9 mouse cellular contexts compared by ENCODE assay signal in the genomic region with DNA sequence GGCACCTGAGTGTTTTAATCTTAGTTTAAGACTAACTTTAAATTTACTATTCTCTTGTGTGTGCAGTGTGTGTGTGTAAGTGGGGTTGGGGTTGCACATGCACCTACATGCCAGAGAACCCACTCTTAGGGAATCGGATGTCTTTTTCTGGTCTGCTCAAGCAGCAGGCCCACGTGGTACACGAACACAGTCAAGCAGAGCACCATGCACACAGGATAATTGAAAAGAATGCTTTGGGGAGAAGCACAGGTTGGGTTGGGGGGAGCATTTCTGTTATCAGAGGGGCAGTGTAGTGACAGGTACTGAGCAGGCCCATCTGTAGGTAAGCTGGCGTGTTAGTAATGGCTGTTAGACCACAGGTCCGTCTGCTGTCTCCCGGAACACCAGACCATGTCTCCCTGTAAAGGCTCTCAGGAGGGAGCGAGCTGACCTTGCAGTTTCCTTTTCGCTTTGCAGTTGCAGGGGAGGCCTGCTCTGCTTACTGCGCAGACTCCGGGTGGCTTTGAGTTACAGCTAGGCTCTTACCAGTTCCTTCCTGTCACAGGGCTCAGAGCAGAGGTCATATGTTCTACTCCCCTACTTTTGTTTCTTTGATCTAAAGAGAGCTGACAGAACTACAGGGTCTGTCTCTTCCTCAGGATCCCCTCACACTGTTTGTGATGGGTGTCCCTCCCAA. TPM values are rescaled to one million over a fixed set of nuclear protein-coding genes. Genes with fewer than 3 reads are reported as not detected.
DNase-seq lines count a peak whose midpoint lies in the region; ATAC-seq lines count a peak whose summit lies in the region.
"Had no signal": no experiment of that assay in that cellular context is flagged by ENCODE, and none has a peak within 500 bp of the region (broad histone marks: within the 10 kb centered on the region; RNA-seq: fewer than 3 reads in every experiment).

No protein-coding gene starts in this region.

- 0 out of 2 replicates have a peak overlapping the region, but pooled peaks have one; percentile 13 for H3K4me2 ChIP-seq in liver, embryonic 11.5 days

- peaks cover 9% of the 10 kb centered on the region for H3K4me1 ChIP-seq in liver, embryonic 11.5 days (replicated peaks; ENCODE audit: control insufficient read depth, insufficient read depth, low read length)

- no peaks in the 10 kb centered on the region for H3K27me3 ChIP-seq in liver, embryonic 11.5 days (replicated peaks; ENCODE audit: control insufficient read depth, insufficient read depth, low read length)

- H3K36me3 ChIP-seq in liver, embryonic 11.5 days (ENCODE audit: control insufficient read depth, insufficient read depth, low read length): peaks cover 4% of the 10 kb centered on the region; the same call in 1 of the 2 replicates

- H3K27ac ChIP-seq in liver, embryonic 11.5 days (ENCODE audit: low read depth, low read length): no peak overlapping the region
- H3K27ac ChIP-seq: layer of hippocampus, adult 2 months had no signal

- no peaks in the 10 kb centered on the region for H3K9me3 ChIP-seq in liver, embryonic 11.5 days (ENCODE audit: control insufficient read depth, low read length)

- WGBS in liver, embryonic 11.5 days: 76% methylated on average over 10 of the region's 10 CpGs

- H3K4me3 ChIP-seq in liver, embryonic 11.5 days (ENCODE audit: low read depth, low read length): no peak overlapping the region
- H3K4me3 ChIP-seq: layer of hippocampus, adult 2 months had no signal

- ATAC-seq in liver, embryonic 11.5 days (replicated peaks; ENCODE audit: low FRiP score): peak; percentile 26; the same call in 1 of the 2 replicates

- intact Hi-C loops in heart, postnatal 10 days (cut with DNase I): no loop called here

- peak; percentile 71 for DNase-seq in layer of hippocampus, adult 9-11 months
- no peak for DNase-seq in layer of hippocampus, adult 18-20 months (ENCODE audit: low spot score in 2 of 2)
- DNase-seq in adrenal gland, postnatal 36 days: peak; percentile 75 to 82
- DNase-seq in heart, postnatal 10 days: peak; percentile 44 to 50
- DNase-seq in liver, embryonic 11.5 days (ENCODE audit: low spot score): no peak
- DNase-seq in ovary, postnatal 36 days (ENCODE audit: low spot score): peak; percentile 41
- no peak for DNase-seq in cerebellum, postnatal 36 days
- DNase-seq in right cerebral cortex, adult 18-20 months: no peak

- no peak overlapping the region for H3K9ac ChIP-seq in liver, embryonic 11.5 days (ENCODE audit: low read depth, low read length)

RNA-seq across cellular contexts. Expression of gene Rcor1, which starts 32.5 kb away (rescaled TPM):
- total RNA-seq in layer of hippocampus, adult 18-20 months (2021): 10 to 100 TPM; 16.9 to 17.2 TPM
- 10 to 100 TPM; 44.1 to 67.8 TPM for total RNA-seq in adrenal gland, postnatal 36 days (2021)
- total RNA-seq in heart, postnatal 10 days (2021): 10 to 100 TPM; 25.3 to 27.9 TPM
- polyA plus RNA-seq in liver, embryonic 11.5 days (2014; fragmentation: Nextera tagmentation; extraction: Ambion mirVana): 17.4 and 18.2 TPM in 2 replicates

Comparison
In these comparisons a context has a peak if more than half of its experiments do, and no peak if none do; other contexts are left out.
1. DNase-seq: peak in layer of hippocampus, adult 9-11 months (single experiment), adrenal gland, postnatal 36 days (2 of 2), heart, postnatal 10 days (2 of 2) and ovary, postnatal 36 days (single experiment); none in layer of hippocampus, adult 18-20 months (0 of 2), liver, embryonic 11.5 days (single experiment), cerebellum, postnatal 36 days (0 of 2) and right cerebral cortex, adult 18-20 months (single experiment).